Mouse (Mus musculus): ENCODE measurements around the gene Tex2. TPM values are rescaled to one million over a fixed set of nuclear protein-coding genes. Genes with fewer than 3 reads are reported as not detected.
"Not testable (repeated sequence)": the region's sequence is repeated elsewhere in the genome, so short reads cannot be mapped to it uniquely, and the experiment has no call there.

Gene Tex2
- polyA plus RNA-seq, 1 experiment = 12.3 TPM

DNA sequence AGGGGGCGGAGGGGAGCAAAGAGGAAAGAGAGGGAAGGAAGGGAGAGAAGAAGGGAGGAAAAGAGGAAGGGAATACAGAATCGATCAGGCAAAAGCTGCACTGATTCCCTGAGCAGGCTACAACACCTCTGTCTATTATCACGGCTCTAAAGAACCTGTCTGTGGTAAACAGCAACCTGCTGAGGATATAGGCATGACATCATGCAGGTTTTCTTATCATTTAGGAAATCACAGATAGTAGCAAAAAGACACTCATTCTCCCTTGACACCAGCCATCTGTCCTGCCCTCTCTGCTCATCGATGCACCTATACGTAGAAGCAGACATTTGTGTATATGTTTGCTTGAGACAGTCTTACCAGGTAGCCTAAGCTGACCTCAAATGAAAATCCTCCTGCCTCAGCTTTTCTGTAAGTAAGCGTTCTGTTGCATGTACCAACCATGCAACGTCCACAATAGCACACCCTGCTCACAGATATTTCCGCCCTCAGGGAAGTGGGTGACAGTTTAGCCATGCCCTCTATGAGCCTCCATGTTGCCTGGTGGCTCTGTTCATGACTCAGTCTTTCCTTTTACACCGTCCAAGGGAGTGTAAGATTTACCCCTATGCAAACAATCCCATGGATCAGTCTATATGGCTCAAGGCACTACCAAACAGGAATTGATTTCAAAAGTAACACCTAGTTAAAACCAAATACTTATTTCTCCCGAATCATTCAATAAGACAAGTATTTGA lies 25.3 kb downstream of the Tex2 start:
- WGBS = 50% methylated on average over 10 of the region's 10 CpGs
- peak; percentile 21 for DNase-seq (ENCODE audit: low read depth, low spot score)

DNA sequence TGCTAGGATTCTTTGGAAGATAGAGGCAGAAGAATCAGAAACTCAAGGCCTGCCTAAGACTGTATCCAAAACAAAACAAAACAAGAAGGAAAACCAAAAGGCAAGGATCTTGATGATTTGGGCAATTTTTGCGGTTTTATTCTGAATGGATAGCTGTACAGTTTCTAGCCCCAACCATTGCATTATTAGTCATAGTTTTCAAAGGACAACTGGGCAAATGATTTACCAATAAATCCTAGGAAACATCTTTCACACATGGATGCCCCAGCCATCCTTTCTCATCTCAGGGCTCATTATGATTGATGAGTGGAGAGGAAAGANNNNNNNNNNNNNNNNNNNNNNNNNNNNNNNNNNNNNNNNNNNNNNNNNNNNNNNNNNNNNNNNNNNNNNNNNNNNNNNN lies 29.4 kb downstream of the Tex2 start:
- 85% methylated on average over 1 of the region's 1 CpGs for WGBS
- no peak for DNase-seq (ENCODE audit: low read depth, low spot score)

DNA sequence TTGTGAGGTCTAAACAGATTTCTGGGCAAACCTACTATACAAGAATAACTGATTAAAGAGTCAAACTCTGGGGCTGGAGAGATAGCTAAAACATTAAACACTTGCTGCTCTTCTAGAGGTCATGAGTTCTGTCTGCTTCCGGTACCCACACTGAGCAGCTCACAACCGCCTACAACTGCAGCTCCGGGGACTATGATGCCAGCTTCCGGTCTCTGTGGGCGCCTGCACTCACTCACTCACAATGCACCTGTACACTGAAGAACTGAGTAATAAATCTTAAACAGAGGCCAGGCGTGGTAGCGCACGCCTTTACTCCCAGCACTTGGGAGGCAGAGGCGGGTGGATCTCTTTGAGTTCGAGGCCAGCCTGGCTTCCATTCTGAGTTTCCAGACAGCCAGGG lies 31.9 kb downstream of the Tex2 start:
- WGBS = 93% methylated on average over 10 of the region's 10 CpGs

DNA sequence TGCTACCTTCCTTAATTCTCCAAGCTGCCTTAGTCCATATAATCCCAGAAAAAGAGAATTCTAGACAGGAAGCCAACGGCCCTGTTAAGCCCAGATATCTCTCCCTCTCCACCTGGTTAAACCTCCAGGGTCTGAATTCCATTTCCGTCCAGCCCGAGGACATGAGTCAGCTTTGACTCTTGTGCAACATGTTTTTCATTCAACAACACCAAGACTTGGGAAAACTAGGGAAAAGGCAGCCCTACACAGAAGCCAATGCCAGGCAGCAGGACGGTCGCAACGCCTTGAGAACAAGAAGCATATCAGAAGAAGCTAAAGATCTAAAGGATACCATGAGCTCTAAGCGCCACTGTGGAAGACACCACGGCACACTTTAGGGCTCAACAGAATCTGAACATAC lies 32.8 kb downstream of the Tex2 start:
- WGBS = 80% methylated on average over 8 of the region's 8 CpGs
- no peak for DNase-seq (ENCODE audit: low read depth, low spot score)

More for the DNA sequence above, 31.9 kb downstream of the Tex2 start:
- no peak for DNase-seq (ENCODE audit: low read depth, low spot score)

DNA sequence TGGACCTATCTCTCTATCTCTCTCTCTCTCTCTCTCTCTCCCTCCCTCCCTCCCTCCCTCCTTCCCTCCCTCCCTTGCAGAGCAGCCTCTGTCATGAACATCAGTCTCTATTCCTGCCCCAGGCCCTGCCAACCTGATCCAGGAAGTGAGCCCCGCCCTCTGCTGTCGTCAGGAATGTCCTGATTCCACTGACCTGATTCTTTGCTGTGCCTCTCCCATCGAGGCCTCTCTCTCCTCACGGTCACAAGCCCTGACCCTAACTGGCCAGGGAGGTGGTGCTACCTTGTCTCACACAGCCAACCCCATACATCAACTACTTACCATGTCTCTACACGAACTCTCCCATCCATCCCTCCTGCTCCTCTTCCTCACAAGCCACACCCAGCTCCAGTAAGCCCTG lies 33.3 kb downstream of the Tex2 start:
- 44% methylated on average over 5 of the region's 5 CpGs for WGBS
- DNase-seq (ENCODE audit: low read depth, low spot score) = no peak

DNA sequence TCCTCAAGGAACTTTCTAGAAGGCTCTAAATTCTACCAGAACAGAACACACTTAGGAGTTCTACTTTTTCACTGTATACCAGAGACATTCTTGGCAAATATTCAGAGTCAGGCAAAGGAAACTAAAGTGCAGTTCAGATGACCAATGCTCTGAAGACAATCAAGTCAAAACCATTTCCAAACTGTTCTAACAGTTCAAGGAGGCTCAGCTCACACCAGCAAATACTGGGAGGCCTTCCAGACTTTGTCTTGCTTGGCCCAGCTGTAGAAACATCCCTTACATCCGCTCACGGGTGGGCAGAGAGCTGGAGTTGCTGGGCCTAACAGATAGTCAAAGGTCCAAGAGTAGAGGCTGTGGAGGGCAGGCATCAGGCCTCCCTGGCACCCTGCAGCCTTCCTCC lies 34.1 kb downstream of the Tex2 start:
- WGBS = 86% methylated on average over 2 of the region's 2 CpGs
- no peak for DNase-seq (ENCODE audit: low read depth, low spot score)

DNA sequence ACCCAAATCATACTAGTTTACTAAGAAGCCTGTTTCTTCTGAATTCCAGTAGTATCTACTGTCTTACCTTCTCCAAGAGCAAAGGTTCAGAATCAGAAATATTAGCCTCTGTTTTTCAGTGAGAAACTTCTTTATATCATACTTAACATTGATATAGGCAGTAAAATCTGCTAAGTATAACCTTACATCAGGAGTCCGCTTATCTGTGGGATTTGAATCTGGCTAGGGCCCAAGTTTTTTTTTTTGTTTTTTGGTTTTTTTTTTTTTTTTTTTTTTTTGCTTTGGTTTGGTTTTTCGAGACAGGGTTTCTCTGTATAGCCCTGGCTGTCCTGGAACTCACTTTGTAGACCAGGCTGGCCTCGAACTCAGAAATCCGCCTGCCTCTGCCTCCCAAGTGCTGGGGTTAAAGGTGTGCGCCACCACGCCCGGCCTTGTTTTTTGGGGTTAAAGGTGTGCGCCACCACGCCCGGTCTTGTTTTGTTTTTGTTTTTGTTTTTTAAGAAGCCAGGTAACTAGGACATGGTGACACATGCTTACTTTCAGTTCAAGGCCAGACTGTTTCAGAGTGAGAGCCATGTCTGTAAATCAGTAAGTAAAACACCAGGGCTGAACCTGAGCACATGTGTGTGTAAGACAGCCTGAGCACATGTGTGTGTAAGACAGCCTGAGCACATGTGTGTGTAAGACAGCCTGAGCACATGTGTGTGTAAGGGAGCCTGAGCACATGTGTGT lies 35.4 kb downstream of the Tex2 start:
- WGBS = 94% methylated on average over 10 of the region's 10 CpGs

DNA sequence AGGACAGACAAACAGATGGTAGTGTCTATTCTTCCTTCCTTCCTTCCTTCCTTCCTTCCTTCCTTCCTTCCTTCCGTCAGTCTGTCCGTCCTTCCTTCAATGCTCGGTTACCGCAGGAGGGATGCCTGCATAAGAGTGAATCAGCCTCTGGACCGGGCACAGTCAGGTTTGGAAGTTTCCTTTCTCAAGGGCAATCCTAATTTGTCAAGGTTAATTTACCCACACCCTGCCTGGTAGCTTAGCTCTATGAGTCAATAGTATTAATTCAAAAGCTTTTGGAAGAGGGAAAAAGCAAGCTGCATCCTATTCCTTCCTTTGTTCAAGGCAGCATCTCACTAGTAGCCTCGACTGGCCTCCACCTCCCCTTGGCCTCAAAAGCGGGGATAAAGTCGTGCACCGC lies 38.8 kb downstream of the Tex2 start:
- 83% methylated on average over 9 of the region's 9 CpGs for WGBS
- no peak for DNase-seq (ENCODE audit: low read depth, low spot score)

More for the DNA sequence above, 35.4 kb downstream of the Tex2 start:
- not testable (repeated sequence) for DNase-seq (ENCODE audit: low read depth, low spot score)

DNA sequence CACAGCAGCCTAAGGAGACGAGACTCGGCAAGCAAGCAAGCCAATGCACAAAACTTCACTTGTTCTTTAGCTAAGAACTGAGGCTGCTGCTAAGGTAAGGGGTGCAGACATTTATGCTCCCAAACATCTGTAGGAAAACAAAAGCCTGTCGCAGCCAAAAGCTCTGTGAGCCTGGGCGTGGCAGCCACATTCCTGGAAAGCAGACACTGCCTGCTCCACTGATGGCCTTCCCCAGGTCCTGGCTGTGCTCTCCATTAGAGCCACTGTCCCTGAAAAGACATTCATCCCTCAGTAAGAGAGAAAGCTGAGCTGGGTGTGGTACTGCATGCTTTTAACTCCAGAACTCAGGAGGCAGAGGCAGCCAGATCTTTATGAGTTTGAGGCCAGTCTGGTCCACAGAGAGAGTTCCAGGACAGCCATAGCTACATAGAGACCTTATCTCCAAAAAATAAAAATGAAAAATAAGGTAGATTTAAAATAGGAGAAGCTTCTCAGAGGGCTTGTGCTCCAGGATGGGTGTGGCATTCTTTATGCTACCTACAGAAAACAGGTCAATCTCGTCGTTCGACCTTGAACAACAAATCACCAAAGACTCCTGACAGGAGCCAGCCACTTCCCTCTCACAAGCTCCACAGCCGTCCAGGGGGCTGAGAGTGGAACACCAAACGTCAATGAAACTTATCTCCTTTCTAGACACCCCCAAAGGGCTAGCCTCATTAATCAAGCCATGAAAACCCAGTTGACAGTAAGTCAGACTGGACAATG lies 39.6 kb downstream of the Tex2 start:
- DNase-seq (ENCODE audit: low read depth, low spot score) = no peak
- 28% methylated on average over 9 of the region's 9 CpGs for WGBS

DNA sequence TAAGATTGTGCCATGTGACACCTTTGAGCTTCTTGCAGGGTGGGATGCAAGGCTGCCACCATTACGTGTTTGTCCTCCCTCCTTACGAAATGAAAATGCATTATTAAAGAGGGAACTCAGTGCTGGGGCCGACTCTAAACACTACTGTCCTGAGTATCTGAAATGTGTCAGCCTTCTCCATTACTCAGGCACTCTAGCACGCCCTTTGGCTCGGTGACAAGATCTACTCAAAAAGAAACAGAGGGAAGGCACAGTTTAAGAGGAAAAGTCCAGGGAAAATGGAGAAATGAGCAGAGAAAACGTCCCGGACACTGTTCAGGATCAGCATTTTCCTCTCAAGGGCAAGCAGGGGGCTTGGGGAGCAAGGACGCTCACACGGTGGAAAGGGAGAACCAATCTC lies 40.3 kb downstream of the Tex2 start:
- WGBS = 22% methylated on average over 9 of the region's 9 CpGs
- DNase-seq (ENCODE audit: low read depth, low spot score) = no peak

DNA sequence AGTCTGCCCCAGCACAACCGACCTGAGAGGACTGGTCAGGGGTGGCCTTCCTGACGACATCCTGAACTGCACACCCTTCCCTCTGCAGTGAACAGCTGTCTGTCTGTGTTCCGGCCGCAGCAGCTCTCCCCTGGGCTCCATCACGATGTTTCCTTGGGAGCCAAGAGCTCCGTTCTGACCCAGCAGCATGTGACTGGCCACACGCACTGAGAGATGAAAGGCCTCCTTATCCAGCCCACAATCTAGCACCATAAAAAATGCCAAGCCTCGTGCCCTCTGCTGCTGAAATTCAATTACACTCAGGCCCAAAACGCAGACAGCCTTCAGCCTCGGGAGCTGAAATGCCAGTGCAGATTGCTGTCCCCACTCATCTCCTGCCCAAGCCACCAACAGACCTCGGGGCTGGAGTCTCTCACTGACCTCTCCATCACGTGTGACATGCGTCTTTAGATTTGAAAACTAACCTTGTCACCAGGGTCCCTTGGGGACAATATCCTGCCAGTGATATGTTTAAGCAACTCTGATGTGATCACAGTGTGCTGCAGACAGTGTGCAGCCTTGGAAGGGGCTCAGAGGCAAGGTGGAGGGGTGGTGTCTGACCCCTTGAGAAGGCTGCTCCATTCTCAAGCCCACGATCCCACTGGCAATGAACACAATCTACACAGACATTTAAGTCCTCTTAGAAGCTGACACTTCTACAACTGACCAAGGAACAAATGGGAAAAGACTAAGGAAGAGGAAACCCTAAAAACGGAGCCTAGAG lies 41.0 kb downstream of the Tex2 start:
- DNase-seq (ENCODE audit: low read depth, low spot score) = no peak
- WGBS = 45% methylated on average over 15 of the region's 15 CpGs

DNA sequence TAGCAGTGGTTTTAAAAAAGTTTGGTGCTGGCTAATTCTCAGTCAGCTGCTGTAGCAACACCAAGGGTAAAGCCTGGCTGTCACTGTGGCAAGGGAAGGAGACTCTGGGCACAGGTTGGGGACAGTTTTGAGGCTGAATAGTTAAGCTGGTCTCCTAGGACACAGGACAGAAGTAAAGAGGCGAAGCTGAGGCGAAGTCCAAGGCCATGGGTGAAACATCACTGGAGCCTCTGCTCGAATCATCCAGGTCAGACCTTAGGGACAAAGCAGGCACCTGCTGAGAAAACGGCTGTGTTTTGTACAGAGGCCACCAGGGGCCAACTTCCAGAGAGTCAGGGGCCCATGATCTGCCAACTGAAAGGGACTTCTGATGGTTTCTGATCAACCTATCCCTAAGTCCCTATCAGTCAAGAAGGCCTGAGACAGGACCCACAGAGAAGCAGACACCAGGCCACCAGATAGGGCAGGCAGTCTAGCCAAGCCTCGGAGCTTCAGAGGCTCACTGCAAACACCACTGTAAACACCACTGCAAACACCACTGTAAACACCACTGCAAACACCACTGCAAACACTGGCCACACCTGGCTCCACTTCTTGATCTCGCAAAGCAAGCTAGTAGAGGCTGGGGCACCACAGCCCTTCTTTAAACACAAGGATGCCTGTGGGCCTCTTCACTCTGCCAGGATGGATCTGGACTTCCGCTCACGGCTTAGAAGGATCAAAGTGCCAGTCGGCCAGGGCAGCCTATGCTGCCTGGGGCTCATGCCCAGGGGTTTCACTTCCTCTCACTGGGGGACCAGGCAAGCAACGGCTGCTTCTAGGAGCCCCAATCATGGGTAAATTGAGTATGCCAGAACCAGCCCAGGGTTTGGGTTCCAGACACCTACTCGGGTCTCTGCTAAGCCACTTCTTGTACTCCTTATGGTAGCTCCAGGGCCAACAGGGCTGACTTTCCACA lies 41.9 kb downstream of the Tex2 start:
- DNase-seq (ENCODE audit: low read depth, low spot score) = no peak
- WGBS = 70% methylated on average over 11 of the region's 11 CpGs

DNA sequence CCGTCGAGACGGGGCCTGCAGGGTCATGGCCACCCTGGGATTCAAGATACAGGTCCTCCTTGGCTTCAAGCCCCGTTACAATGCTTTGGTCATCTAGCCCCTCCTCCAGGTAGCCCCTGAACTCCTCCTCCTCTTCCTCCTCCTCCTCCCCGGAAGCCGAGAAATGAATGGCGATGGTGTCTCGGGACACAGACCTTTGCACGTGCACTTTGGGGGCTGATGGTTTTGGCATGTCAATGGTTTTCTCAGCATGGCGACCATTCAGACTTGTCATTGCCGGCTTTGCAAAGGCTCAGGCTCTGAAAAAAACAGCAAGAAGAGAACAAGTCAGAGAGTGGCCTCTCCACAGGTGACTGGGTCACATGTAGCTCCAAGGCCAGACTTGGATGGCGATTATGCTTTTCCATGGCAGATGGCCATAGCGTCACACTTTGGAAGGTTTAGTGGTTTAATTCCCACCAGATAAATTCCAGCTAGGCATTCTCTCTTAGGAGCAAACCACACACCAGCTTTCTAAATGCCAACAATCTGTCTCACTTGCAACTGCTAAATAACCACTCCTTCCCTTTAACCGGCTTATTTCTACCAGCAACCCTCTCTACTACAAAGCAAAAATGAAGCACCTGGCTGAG lies 44.8 kb downstream of the Tex2 start:
- WGBS = 94% methylated on average over 14 of the region's 14 CpGs
- DNase-seq (ENCODE audit: low read depth, low spot score) = no peak

DNA sequence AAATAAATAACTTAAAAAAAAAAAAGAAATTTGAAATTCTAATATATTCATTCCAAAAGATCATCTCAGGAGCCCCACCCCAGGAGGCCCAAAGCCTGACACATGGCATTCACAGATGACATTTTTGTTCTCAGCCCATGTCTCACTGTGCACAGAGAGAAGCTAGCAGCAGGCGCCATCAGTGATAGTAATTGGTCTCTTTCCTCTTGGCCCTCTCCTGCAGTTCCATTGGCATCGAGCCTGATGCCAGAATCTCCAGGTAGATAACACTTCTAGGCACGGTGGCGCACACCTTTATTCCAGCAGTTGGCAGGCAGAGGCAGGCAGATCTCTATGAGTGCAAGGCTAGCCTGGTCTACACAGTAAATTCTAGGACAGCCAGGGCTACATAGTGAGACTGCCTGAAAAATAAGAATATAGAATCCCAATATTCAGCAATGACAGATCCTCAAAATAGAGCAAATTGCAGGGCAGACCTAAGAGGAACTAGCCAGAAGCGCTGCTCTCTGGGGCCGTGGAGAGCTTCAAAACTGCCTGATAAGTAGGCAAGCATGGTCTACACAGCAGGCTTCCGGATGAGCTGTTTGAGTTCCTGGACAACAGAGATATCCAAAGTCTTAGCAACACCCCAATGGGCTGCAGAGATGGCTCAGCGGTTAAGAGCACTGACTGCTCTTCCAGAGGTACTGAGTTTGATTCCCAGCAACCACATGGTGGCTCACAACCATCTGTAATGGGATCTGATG lies 47.0 kb downstream of the Tex2 start:
- WGBS = 97% methylated on average over 8 of the region's 8 CpGs
- no peak for DNase-seq (ENCODE audit: low read depth, low spot score)

DNA sequence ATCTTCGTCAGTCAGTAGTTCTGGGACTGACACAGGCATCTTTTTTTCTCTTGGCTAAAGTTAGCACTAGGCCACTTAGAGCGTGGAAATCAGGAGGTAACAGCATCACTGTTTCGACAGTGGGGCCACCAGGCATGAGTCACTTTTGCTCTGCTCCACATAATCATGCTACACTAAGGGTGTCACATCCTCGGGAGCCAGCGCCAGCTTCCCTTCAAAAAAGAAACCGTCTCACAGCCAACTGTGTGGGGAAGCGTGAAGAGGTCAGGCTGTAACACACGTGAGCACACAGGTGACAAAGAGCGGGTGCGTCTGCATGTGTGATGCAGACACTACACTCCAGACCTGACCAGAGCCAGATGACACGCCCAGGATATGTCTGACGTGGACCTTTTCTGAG lies 49.0 kb downstream of the Tex2 start:
- WGBS = 72% methylated on average over 12 of the region's 12 CpGs
- DNase-seq (ENCODE audit: low read depth, low spot score) = no peak

DNA sequence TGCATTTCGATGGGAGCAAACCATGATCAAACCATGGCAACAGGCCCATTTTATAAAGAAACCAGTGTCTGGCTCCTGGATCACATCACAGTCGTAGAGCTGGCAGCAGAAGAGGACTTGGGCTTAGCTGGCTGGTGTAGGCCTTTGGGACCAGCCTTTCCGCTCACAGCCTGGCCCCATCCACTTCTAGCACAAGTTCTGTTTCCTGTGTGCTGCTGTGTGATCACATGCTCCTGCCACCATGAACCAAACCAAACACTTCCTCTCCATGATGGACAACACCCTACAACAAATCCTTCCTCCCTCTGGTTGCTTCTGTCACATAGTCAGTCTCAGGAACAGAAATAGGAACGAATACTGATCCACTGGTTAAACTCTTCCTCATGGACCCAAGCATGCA lies 50.5 kb downstream of the Tex2 start:
- 74% methylated on average over 4 of the region's 4 CpGs for WGBS
- no peak for DNase-seq (ENCODE audit: low read depth, low spot score)

DNA sequence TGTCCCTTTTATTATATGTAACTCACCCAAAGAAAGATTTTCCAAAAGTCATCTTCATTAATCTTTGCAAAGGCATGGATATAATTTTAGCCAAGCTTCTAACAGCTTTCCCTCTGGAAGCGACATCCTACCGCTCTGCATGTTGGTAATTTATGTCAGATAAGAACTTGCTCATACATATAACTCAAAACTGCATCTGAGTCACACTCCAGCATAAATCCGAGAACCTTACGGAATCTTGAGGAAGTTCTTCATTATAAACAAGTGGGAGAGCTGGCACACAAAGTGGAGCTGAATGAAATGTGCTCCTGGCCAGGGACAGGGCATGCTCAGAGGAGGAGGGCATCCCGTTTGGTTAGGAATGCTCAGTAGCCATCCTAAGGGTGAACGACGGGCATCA lies 53.5 kb downstream of the Tex2 start:
- 78% methylated on average over 7 of the region's 7 CpGs for WGBS
- DNase-seq (ENCODE audit: low read depth, low spot score) = no peak

DNA sequence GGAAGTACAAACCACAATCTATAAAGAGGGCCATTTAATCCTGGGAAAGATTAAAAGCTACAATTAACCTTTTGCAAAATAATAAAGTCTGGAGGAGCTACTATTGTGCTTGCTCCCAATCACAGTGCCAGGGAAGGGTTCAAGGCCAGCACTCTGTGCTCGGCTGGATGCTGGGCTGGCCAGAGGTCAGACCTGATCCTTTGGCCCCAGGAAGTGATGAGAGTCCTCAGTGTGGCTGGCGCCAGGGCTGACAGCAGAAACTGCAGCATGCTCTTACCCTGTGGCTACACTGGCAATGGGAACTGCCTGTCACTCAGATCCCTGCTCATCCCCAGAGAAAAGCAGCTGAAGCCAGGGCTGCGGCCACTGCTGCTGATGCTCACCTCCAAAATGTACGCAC lies 55.2 kb downstream of the Tex2 start:
- 70% methylated on average over 4 of the region's 4 CpGs for WGBS
- no peak for DNase-seq (ENCODE audit: low read depth, low spot score)
